Mouse (Mus musculus): ENCODE results near the gene Draxin. TPM values are rescaled to one million over a fixed set of nuclear protein-coding genes. Genes with fewer than 3 reads are reported as not detected.
A peak's percentile ranks its signal among the peaks of the same experiment; 100 is the strongest.

Gene Draxin
- polyA plus RNA-seq, 1 experiment from 2014 or later = 0.76 TPM

- no peak overlapping the region for H3K9ac ChIP-seq
- no peak for ATAC-seq (ENCODE audit: low FRiP score, low read depth)
- H3K4me3 ChIP-seq = peak overlapping the region; percentile 37
- peaks cover 88% of the 10 kb centered on the region for H3K27me3 ChIP-seq
- peaks cover 40% of the 10 kb centered on the region for H3K4me1 ChIP-seq
- under 1% methylated on average over 16 of the region's 16 CpGs for WGBS
- peak overlapping the region; percentile 66 for H3K4me2 ChIP-seq (replicated peaks)
- no peaks in the 10 kb centered on the region for H3K36me3 ChIP-seq
- no peaks in the 10 kb centered on the region for H3K9me3 ChIP-seq
- H3K27ac ChIP-seq = no peak overlapping the region
These were observed 34.0 kb upstream of the Draxin start for GRCm38 (mm10) chr4:148164461-148164860.

- Histone ChIP-seq H3K4me1 (peaks cover 45% of the 10 kb centered on the region), H3K9ac (peak overlapping the region; percentile 43; the same call in 1 of the 2 replicates), H3K4me3 (peak overlapping the region; percentile 37), H3K36me3 (no peaks in the 10 kb centered on the region), H3K4me2 (replicated peaks) (peak overlapping the region; percentile 66), H3K27me3 (peaks cover 85% of the 10 kb centered on the region), H3K9me3 (no peaks in the 10 kb centered on the region), H3K27ac (no peak overlapping the region)
- ATAC-seq (ENCODE audit: low FRiP score, low read depth) = peak; percentile 4; the same call in 1 of the 2 replicates
- under 1% methylated on average over 28 of the region's 29 CpGs for WGBS
These were observed 33.5 kb upstream of the Draxin start for GRCm38 (mm10) chr4:148164002-148164439.

GRCm38 (mm10) chr4:148160436-148161390 lies 30.2 kb upstream of the Draxin start, which contains the start of the genes Fbxo44 and Fbxo2:
Gene Fbxo44 (minus strand): TSS chr4:148160482.
Gene Fbxo2 (plus strand): TSS chr4:148160621.
- Histone ChIP-seq H3K36me3 (peaks cover 21% of the 10 kb centered on the region), H3K4me2 (replicated peaks) (peak within 1 kb of the TSS; percentile 97), H3K4me3 (peak within 1 kb of the TSS; percentile 68), H3K9me3 (no peaks in the 10 kb centered on the region), H3K27me3 (peaks cover 56% of the 10 kb centered on the region), H3K4me1 (peaks cover 41% of the 10 kb centered on the region), H3K27ac (peak within 1 kb of the TSS; percentile 44; the same call in 1 of the 2 replicates), H3K9ac (peak within 1 kb of the TSS; percentile 74)
- peak; percentile 76 for ATAC-seq (ENCODE audit: low FRiP score, low read depth)
- WGBS = under 1% methylated on average over 43 of the region's 43 CpGs

- peaks cover 28% of the 10 kb centered on the region for H3K36me3 ChIP-seq
- peak overlapping the region; percentile 97 for H3K4me2 ChIP-seq (replicated peaks)
- H3K9ac ChIP-seq = peak overlapping the region; percentile 74
- peaks cover 47% of the 10 kb centered on the region for H3K27me3 ChIP-seq
- peak overlapping the region; percentile 68 for H3K4me3 ChIP-seq
- peak overlapping the region; percentile 44; the same call in 1 of the 2 replicates for H3K27ac ChIP-seq
- peak; percentile 91 for ATAC-seq (ENCODE audit: low FRiP score, low read depth)
- no peaks in the 10 kb centered on the region for H3K9me3 ChIP-seq
- under 1% methylated on average over 50 of the region's 55 CpGs for WGBS
- H3K4me1 ChIP-seq = peaks cover 35% of the 10 kb centered on the region
These were observed 29.3 kb upstream of the Draxin start for GRCm38 (mm10) chr4:148159544-148160435.

GRCm38 (mm10) chr4:148158436-148159348 lies 28.2 kb upstream of the Draxin start:
- H3K4me1 ChIP-seq = peaks cover 25% of the 10 kb centered on the region
- no peaks in the 10 kb centered on the region for H3K9me3 ChIP-seq
- peaks cover 33% of the 10 kb centered on the region for H3K36me3 ChIP-seq
- peak overlapping the region; percentile 74 for H3K9ac ChIP-seq
- WGBS = 31% methylated on average over 27 of the region's 27 CpGs
- H3K27me3 ChIP-seq = peaks cover 36% of the 10 kb centered on the region
- H3K4me2 ChIP-seq (replicated peaks) = peak overlapping the region; percentile 97
- H3K4me3 ChIP-seq = peak overlapping the region; percentile 68
- no peak for ATAC-seq (ENCODE audit: low FRiP score, low read depth)
- no peak overlapping the region for H3K27ac ChIP-seq

GRCm38 (mm10) chr4:148154982-148155381 lies 24.5 kb upstream of the Draxin start:
- H3K4me1 ChIP-seq = peaks cover 29% of the 10 kb centered on the region
- no peak overlapping the region for H3K4me2 ChIP-seq (replicated peaks)
- no peaks in the 10 kb centered on the region for H3K9me3 ChIP-seq
- peaks cover 37% of the 10 kb centered on the region for H3K36me3 ChIP-seq
- H3K9ac ChIP-seq = no peak overlapping the region
- no peak for ATAC-seq (ENCODE audit: low FRiP score, low read depth)
- no peaks in the 10 kb centered on the region; the same call in 1 of the 2 replicates for H3K27me3 ChIP-seq
- no peak overlapping the region for H3K4me3 ChIP-seq
- 55% methylated on average over 3 of the region's 3 CpGs for WGBS
- H3K27ac ChIP-seq = no peak overlapping the region

- no peaks in the 10 kb centered on the region for H3K9me3 ChIP-seq
- peaks cover 33% of the 10 kb centered on the region for H3K4me1 ChIP-seq
- H3K27me3 ChIP-seq = no peaks in the 10 kb centered on the region; the same call in 1 of the 2 replicates
- H3K4me3 ChIP-seq = no peak overlapping the region
- no peak overlapping the region for H3K27ac ChIP-seq
- no peak for ATAC-seq (ENCODE audit: low FRiP score, low read depth)
- no peak overlapping the region for H3K4me2 ChIP-seq (replicated peaks)
- WGBS = 88% methylated on average over 4 of the region's 4 CpGs
- peaks cover 37% of the 10 kb centered on the region for H3K36me3 ChIP-seq
- no peak overlapping the region for H3K9ac ChIP-seq
These were observed 23.5 kb upstream of the Draxin start for GRCm38 (mm10) chr4:148154006-148154405.

GRCm38 (mm10) chr4:148152547-148152946 lies 22.0 kb upstream of the Draxin start:
- no peak for ATAC-seq (ENCODE audit: low FRiP score, low read depth)
- Histone ChIP-seq H3K36me3 (peaks cover 38% of the 10 kb centered on the region), H3K9me3 (no peaks in the 10 kb centered on the region), H3K4me1 (peaks cover 26% of the 10 kb centered on the region), H3K27me3 (no peaks in the 10 kb centered on the region), H3K27ac (no peak overlapping the region), H3K4me2 (replicated peaks) (no peak overlapping the region), H3K9ac (no peak overlapping the region), H3K4me3 (no peak overlapping the region)
- WGBS = 80% methylated on average over 5 of the region's 5 CpGs

GRCm38 (mm10) chr4:148151267-148152168 lies 21.0 kb upstream of the Draxin start, which contains the start of gene Fbxo6:
Gene Fbxo6 (minus strand): TSS chr4:148152140.
- H3K27me3 ChIP-seq = no peaks in the 10 kb centered on the region
- H3K36me3 ChIP-seq = peaks cover 37% of the 10 kb centered on the region
- H3K27ac ChIP-seq = peak within 1 kb of the TSS; percentile 55; the same call in 1 of the 2 replicates
- peak within 1 kb of the TSS; percentile 68 for H3K4me3 ChIP-seq
- H3K9ac ChIP-seq = peak within 1 kb of the TSS; percentile 73
- H3K4me1 ChIP-seq = peaks cover 26% of the 10 kb centered on the region
- peak; percentile 88 for ATAC-seq (ENCODE audit: low FRiP score, low read depth)
- peak within 1 kb of the TSS; percentile 97 for H3K4me2 ChIP-seq (replicated peaks)
- no peaks in the 10 kb centered on the region for H3K9me3 ChIP-seq
- 1% methylated on average over 46 of the region's 67 CpGs for WGBS

GRCm38 (mm10) chr4:148150953-148151266 lies 20.4 kb upstream of the Draxin start:
- H3K4me3 ChIP-seq = peak overlapping the region; percentile 68
- H3K4me1 ChIP-seq = peaks cover 26% of the 10 kb centered on the region
- H3K36me3 ChIP-seq = peaks cover 35% of the 10 kb centered on the region
- H3K4me2 ChIP-seq (replicated peaks) = peak overlapping the region; percentile 97
- no peaks in the 10 kb centered on the region for H3K27me3 ChIP-seq
- ATAC-seq (ENCODE audit: low FRiP score, low read depth) = no peak
- peak overlapping the region; percentile 73 for H3K9ac ChIP-seq
- WGBS = 51% methylated on average over 3 of the region's 3 CpGs
- no peak overlapping the region for H3K27ac ChIP-seq
- no peaks in the 10 kb centered on the region for H3K9me3 ChIP-seq

Measured in limb, embryonic 13.5 days (tissue).